Mouse (Mus musculus): ENCODE data around the gene Galntl6. TPM values are rescaled to one million over a fixed set of nuclear protein-coding genes. Genes with fewer than 3 reads are reported as not detected.

Galntl6 gene
- polyA plus RNA-seq, 1 experiment from 2014 or later: 0.91 TPM

- ATAC-seq (replicated peaks; ENCODE audit: low FRiP score): peak; percentile 79
- DNase-seq (ENCODE audit: low spot score): peak; percentile 55
- no peak overlapping the region for H3K4me3 ChIP-seq (ENCODE audit: low read depth, low read length)
- no peaks in the 10 kb centered on the region for H3K27me3 ChIP-seq (ENCODE audit: control insufficient read depth, insufficient read depth, low read length)
- H3K27ac ChIP-seq (ENCODE audit: low read depth, low read length): peak overlapping the region; percentile 18; the same call in 1 of the 2 replicates
- no peak overlapping the region for H3K9ac ChIP-seq (ENCODE audit: low read length)
- H3K4me2 ChIP-seq (ENCODE audit: low read depth, low read length, severe bottlenecking): peak overlapping the region; percentile 32; the same call in 1 of the 2 replicates
- H3K36me3 ChIP-seq (ENCODE audit: control insufficient read depth, insufficient read depth, low read length): no peaks in the 10 kb centered on the region
- H3K4me1 ChIP-seq (replicated peaks; ENCODE audit: control insufficient read depth, insufficient read depth, low read length): peaks cover 4% of the 10 kb centered on the region; the same call in 1 of the 2 replicates
- WGBS: 29% methylated on average over 15 of the region's 15 CpGs
- no peaks in the 10 kb centered on the region for H3K9me3 ChIP-seq (ENCODE audit: control insufficient read depth, low read length)
Observed at GRCm38 (mm10) chr8:57836201-57836883, 1076.1 kb downstream of the Galntl6 start.

- Histone ChIP-seq H3K4me2 (ENCODE audit: low read depth, low read length, severe bottlenecking) (no peak overlapping the region), H3K27me3 (ENCODE audit: control insufficient read depth, insufficient read depth, low read length) (no peaks in the 10 kb centered on the region), H3K9ac (ENCODE audit: low read length) (no peak overlapping the region), H3K27ac (ENCODE audit: low read depth, low read length) (no peak overlapping the region), H3K9me3 (ENCODE audit: control insufficient read depth, low read length) (no peaks in the 10 kb centered on the region), H3K36me3 (ENCODE audit: control insufficient read depth, insufficient read depth, low read length) (no peaks in the 10 kb centered on the region), H3K4me1 (replicated peaks; ENCODE audit: control insufficient read depth, insufficient read depth, low read length) (no peaks in the 10 kb centered on the region), H3K4me3 (ENCODE audit: low read depth, low read length) (no peak overlapping the region)
- no peak for ATAC-seq (replicated peaks; ENCODE audit: low FRiP score)
- WGBS: 82% methylated on average over 7 of the region's 7 CpGs
- DNase-seq (ENCODE audit: low spot score): no peak
Observed at GRCm38 (mm10) chr8:57823151-57823550, 1089.3 kb downstream of the Galntl6 start.

GRCm38 (mm10) chr8:57816034-57816433, 1096.4 kb downstream of the Galntl6 start:
- no peak overlapping the region for H3K4me2 ChIP-seq (ENCODE audit: low read depth, low read length, severe bottlenecking)
- H3K27ac ChIP-seq (ENCODE audit: low read depth, low read length): no peak overlapping the region
- no peaks in the 10 kb centered on the region for H3K36me3 ChIP-seq (ENCODE audit: control insufficient read depth, insufficient read depth, low read length)
- H3K4me1 ChIP-seq (replicated peaks; ENCODE audit: control insufficient read depth, insufficient read depth, low read length): no peaks in the 10 kb centered on the region
- no peak overlapping the region for H3K9ac ChIP-seq (ENCODE audit: low read length)
- ATAC-seq (replicated peaks; ENCODE audit: low FRiP score): no peak
- no peaks in the 10 kb centered on the region for H3K9me3 ChIP-seq (ENCODE audit: control insufficient read depth, low read length)
- H3K4me3 ChIP-seq (ENCODE audit: low read depth, low read length): no peak overlapping the region
- DNase-seq (ENCODE audit: low spot score): no peak
- WGBS: 70% methylated on average over 7 of the region's 7 CpGs
- H3K27me3 ChIP-seq (ENCODE audit: control insufficient read depth, insufficient read depth, low read length): no peaks in the 10 kb centered on the region

- no peak for ATAC-seq (replicated peaks; ENCODE audit: low FRiP score)
- 82% methylated on average over 4 of the region's 4 CpGs for WGBS
- H3K4me2 ChIP-seq (ENCODE audit: low read depth, low read length, severe bottlenecking): no peak overlapping the region
Observed at GRCm38 (mm10) chr8:57807060-57807459, 1105.4 kb downstream of the Galntl6 start.

GRCm38 (mm10) chr8:57805094-57805493, 1107.3 kb downstream of the Galntl6 start:
- H3K27ac ChIP-seq (ENCODE audit: low read depth, low read length): no peak overlapping the region
- no peak overlapping the region for H3K9ac ChIP-seq (ENCODE audit: low read length)
- H3K27me3 ChIP-seq (ENCODE audit: control insufficient read depth, insufficient read depth, low read length): no peaks in the 10 kb centered on the region
- DNase-seq (ENCODE audit: low spot score) (no peak), ATAC-seq (replicated peaks; ENCODE audit: low FRiP score) (no peak)
- WGBS: 65% methylated on average over 4 of the region's 4 CpGs
- no peak overlapping the region for H3K4me2 ChIP-seq (ENCODE audit: low read depth, low read length, severe bottlenecking)
- H3K36me3 ChIP-seq (ENCODE audit: control insufficient read depth, insufficient read depth, low read length): no peaks in the 10 kb centered on the region
- H3K4me3 ChIP-seq (ENCODE audit: low read depth, low read length): no peak overlapping the region
- no peaks in the 10 kb centered on the region for H3K9me3 ChIP-seq (ENCODE audit: control insufficient read depth, low read length)
- H3K4me1 ChIP-seq (replicated peaks; ENCODE audit: control insufficient read depth, insufficient read depth, low read length): no peaks in the 10 kb centered on the region

More at GRCm38 (mm10) chr8:57807060-57807459, 1105.4 kb downstream of the Galntl6 start:
- no peak overlapping the region for H3K27ac ChIP-seq (ENCODE audit: low read depth, low read length)
- H3K4me1 ChIP-seq (replicated peaks; ENCODE audit: control insufficient read depth, insufficient read depth, low read length): no peaks in the 10 kb centered on the region
- no peaks in the 10 kb centered on the region for H3K9me3 ChIP-seq (ENCODE audit: control insufficient read depth, low read length)
- no peak overlapping the region for H3K9ac ChIP-seq (ENCODE audit: low read length)
- H3K36me3 ChIP-seq (ENCODE audit: control insufficient read depth, insufficient read depth, low read length): no peaks in the 10 kb centered on the region
- no peak overlapping the region for H3K4me3 ChIP-seq (ENCODE audit: low read depth, low read length)
- no peak for DNase-seq (ENCODE audit: low spot score)
- H3K27me3 ChIP-seq (ENCODE audit: control insufficient read depth, insufficient read depth, low read length): no peaks in the 10 kb centered on the region

GRCm38 (mm10) chr8:57803821-57804220, 1108.6 kb downstream of the Galntl6 start:
- ATAC-seq (replicated peaks; ENCODE audit: low FRiP score): no peak
- Histone ChIP-seq H3K4me2 (ENCODE audit: low read depth, low read length, severe bottlenecking) (no peak overlapping the region), H3K9ac (ENCODE audit: low read length) (no peak overlapping the region), H3K4me3 (ENCODE audit: low read depth, low read length) (no peak overlapping the region), H3K36me3 (ENCODE audit: control insufficient read depth, insufficient read depth, low read length) (no peaks in the 10 kb centered on the region), H3K27me3 (ENCODE audit: control insufficient read depth, insufficient read depth, low read length) (no peaks in the 10 kb centered on the region), H3K9me3 (ENCODE audit: control insufficient read depth, low read length) (no peaks in the 10 kb centered on the region), H3K27ac (ENCODE audit: low read depth, low read length) (no peak overlapping the region), H3K4me1 (replicated peaks; ENCODE audit: control insufficient read depth, insufficient read depth, low read length) (peaks cover 2% of the 10 kb centered on the region; the same call in 1 of the 2 replicates)
- DNase-seq (ENCODE audit: low spot score): no peak
- 90% methylated on average over 5 of the region's 8 CpGs for WGBS

- Histone ChIP-seq H3K9ac (ENCODE audit: low read length) (no peak overlapping the region), H3K27ac (ENCODE audit: low read depth, low read length) (no peak overlapping the region), H3K4me1 (replicated peaks; ENCODE audit: control insufficient read depth, insufficient read depth, low read length) (peaks cover 2% of the 10 kb centered on the region; the same call in 1 of the 2 replicates), H3K4me2 (ENCODE audit: low read depth, low read length, severe bottlenecking) (no peak overlapping the region), H3K36me3 (ENCODE audit: control insufficient read depth, insufficient read depth, low read length) (no peaks in the 10 kb centered on the region), H3K4me3 (ENCODE audit: low read depth, low read length) (no peak overlapping the region), H3K9me3 (ENCODE audit: control insufficient read depth, low read length) (no peaks in the 10 kb centered on the region), H3K27me3 (ENCODE audit: control insufficient read depth, insufficient read depth, low read length) (no peaks in the 10 kb centered on the region)
- ATAC-seq (replicated peaks; ENCODE audit: low FRiP score): no peak
- DNase-seq (ENCODE audit: low spot score): no peak
- WGBS: 84% methylated on average over 4 of the region's 4 CpGs
Observed at GRCm38 (mm10) chr8:57801197-57801596, 1111.2 kb downstream of the Galntl6 start.

- Histone ChIP-seq H3K27me3 (ENCODE audit: control insufficient read depth, insufficient read depth, low read length) (no peaks in the 10 kb centered on the region), H3K27ac (ENCODE audit: low read depth, low read length) (0 out of 2 replicates have a peak overlapping the region, but pooled peaks have one; percentile 12), H3K9me3 (ENCODE audit: control insufficient read depth, low read length) (no peaks in the 10 kb centered on the region), H3K4me2 (ENCODE audit: low read depth, low read length, severe bottlenecking) (peak overlapping the region; percentile 53; the same call in 1 of the 2 replicates), H3K4me1 (replicated peaks; ENCODE audit: control insufficient read depth, insufficient read depth, low read length) (peaks cover 2% of the 10 kb centered on the region; the same call in 1 of the 2 replicates), H3K4me3 (ENCODE audit: low read depth, low read length) (peak overlapping the region; percentile 16; the same call in 1 of the 2 replicates), H3K9ac (ENCODE audit: low read length) (no peak overlapping the region), H3K36me3 (ENCODE audit: control insufficient read depth, insufficient read depth, low read length) (no peaks in the 10 kb centered on the region)
- ATAC-seq (replicated peaks; ENCODE audit: low FRiP score): peak; percentile 89
- 22% methylated on average over 4 of the region's 4 CpGs for WGBS
- DNase-seq (ENCODE audit: low spot score): peak; percentile 68
Observed at GRCm38 (mm10) chr8:57800327-57800726, 1112.1 kb downstream of the Galntl6 start.

Measured in forebrain, embryonic 11.5 days (tissue).